Mouse (Mus musculus): Measurements from ENCODE around the gene Fut2. TPM values are rescaled to one million over a fixed set of nuclear protein-coding genes. Genes with fewer than 3 reads are reported as not detected.

The Fut2 gene
- polyA plus RNA-seq, 1 experiment from 2014 or later = 0.56 TPM

DNA sequence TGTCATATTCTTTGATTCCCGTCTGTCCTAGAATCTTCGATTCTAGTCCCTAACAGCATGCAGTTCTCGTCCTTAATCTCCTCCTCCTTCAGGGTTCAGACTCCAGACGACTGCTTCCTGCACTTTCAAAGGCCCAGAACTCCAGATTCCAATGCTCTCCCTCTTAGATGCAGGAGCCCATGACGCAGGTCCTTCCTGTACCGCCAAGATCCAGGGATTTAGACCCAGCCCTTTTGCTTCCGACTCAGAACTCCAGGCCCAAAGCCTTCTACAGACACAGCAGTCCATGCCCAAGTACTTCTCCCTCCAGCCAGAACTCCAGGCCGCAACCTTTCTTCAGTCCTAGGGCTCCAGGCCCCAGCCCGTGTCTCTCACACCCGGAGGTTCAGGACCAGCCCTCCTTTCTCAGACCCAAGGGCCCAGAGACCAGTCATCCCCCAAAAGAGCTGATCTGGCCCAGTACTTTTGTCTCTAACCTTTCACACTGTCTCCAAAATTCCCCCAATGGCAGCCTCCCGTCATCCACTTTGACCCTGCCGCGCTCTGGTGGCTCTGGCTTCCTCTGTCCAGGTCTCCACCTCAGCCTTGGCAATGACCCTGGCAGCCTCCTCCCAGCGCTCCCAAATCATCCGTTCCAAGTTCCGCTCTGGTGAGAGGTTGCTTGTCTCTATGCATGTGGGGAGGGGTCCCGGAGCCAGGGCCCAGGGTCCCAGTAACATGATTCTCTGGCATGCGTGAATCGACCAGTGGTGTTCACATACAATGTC lies 25.8 kb downstream of the Fut2 start:
- H3K9me3 ChIP-seq (replicated peaks; ENCODE audit: control insufficient read depth, low read length) = no peaks in the 10 kb centered on the region
- H3K27me3 ChIP-seq (ENCODE audit: control insufficient read depth, insufficient read depth, low read length) = no peaks in the 10 kb centered on the region; the same call in 1 of the 2 replicates
- no peak overlapping the region; the same call in 1 of the 2 replicates for H3K4me2 ChIP-seq
- H3K9ac ChIP-seq (ENCODE audit: low read depth, low read length) = no peak overlapping the region
- no peak overlapping the region for H3K4me3 ChIP-seq (ENCODE audit: low read depth, low read length)
- no peak overlapping the region for H3K27ac ChIP-seq (ENCODE audit: low read depth, low read length)
- WGBS (ENCODE audit: insufficient replicate concordance) = 73% methylated on average over 19 of the region's 19 CpGs
- no peak for ATAC-seq (replicated peaks; ENCODE audit: insufficient number of reproducible peaks, low FRiP score, low TSS enrichment)
- H3K36me3 ChIP-seq (ENCODE audit: control insufficient read depth, insufficient read depth, low read length) = 0 out of 2 replicates have a peak, but pooled peaks cover 5% of the 10 kb centered on the region
- peaks cover 36% of the 10 kb centered on the region for H3K4me1 ChIP-seq (ENCODE audit: control insufficient read depth, insufficient read depth, low read length)

GRCm38 (mm10) chr7:45639561-45640027 lies 26.6 kb downstream of the Fut2 start, which contains the start of gene Mamstr:
Gene Mamstr (plus strand): TSS chr7:45639977.
- Histone ChIP-seq H3K4me1 (ENCODE audit: control insufficient read depth, insufficient read depth, low read length) (peaks cover 36% of the 10 kb centered on the region), H3K9me3 (replicated peaks; ENCODE audit: control insufficient read depth, low read length) (no peaks in the 10 kb centered on the region), H3K27ac (ENCODE audit: low read depth, low read length) (no peak within 1 kb of the TSS), H3K27me3 (ENCODE audit: control insufficient read depth, insufficient read depth, low read length) (no peaks in the 10 kb centered on the region), H3K9ac (ENCODE audit: low read depth, low read length) (0 out of 2 replicates have a peak within 1 kb of the TSS, but pooled peaks have one; percentile 43), H3K4me3 (ENCODE audit: low read depth, low read length) (no peak within 1 kb of the TSS), H3K36me3 (ENCODE audit: control insufficient read depth, insufficient read depth, low read length) (0 out of 2 replicates have a peak, but pooled peaks cover 5% of the 10 kb centered on the region), H3K4me2 (peak within 1 kb of the TSS; percentile 44)
- no peak for ATAC-seq (replicated peaks; ENCODE audit: insufficient number of reproducible peaks, low FRiP score, low TSS enrichment)
- 26% methylated on average over 19 of the region's 19 CpGs for WGBS (ENCODE audit: insufficient replicate concordance)

DNA sequence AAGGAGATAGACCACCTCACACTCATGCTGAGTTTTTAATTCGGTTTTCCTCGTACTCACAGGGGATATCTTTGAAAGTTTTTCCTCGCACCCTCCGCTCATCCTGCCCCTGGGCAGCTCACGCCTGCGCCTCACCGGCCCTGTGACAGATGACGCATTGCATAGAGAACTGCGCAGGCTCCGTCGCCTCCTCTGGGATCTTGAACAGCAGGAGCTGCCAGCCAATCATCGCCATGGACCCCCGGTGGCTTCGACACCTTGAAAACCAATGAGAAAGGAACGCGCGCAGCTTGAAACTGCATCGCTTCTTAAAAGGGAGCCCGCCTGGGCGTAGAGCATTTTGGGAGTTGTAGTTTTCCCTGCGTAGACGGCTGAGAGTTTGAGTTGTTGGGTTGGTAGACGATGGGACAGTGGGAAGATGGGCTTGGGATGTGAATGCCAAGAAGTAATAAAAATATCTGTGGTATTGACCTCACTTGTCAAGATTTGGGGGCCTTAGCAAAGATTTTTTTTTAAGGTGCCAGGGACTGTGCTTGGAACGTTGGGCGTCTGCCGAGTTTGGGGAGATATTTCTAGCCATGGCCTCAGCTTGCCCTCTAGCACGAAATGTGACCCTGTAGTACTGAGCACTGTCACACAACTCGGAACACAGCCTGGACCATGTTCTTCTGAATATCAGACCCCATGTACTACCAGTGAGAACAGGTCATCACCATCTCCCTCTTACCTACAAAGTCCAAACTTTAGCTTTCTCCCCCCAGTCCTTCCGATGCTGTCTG lies 27.4 kb downstream of the Fut2 start:
- Histone ChIP-seq H3K27me3 (ENCODE audit: control insufficient read depth, insufficient read depth, low read length) (no peaks in the 10 kb centered on the region), H3K4me2 (peak overlapping the region; percentile 44), H3K9ac (ENCODE audit: low read depth, low read length) (no peak overlapping the region), H3K9me3 (replicated peaks; ENCODE audit: control insufficient read depth, low read length) (no peaks in the 10 kb centered on the region), H3K4me1 (ENCODE audit: control insufficient read depth, insufficient read depth, low read length) (peaks cover 36% of the 10 kb centered on the region), H3K27ac (ENCODE audit: low read depth, low read length) (no peak overlapping the region), H3K4me3 (ENCODE audit: low read depth, low read length) (0 out of 2 replicates have a peak overlapping the region, but pooled peaks have one; percentile 22), H3K36me3 (ENCODE audit: control insufficient read depth, insufficient read depth, low read length) (0 out of 2 replicates have a peak, but pooled peaks cover 5% of the 10 kb centered on the region)
- WGBS (ENCODE audit: insufficient replicate concordance) = 29% methylated on average over 29 of the region's 29 CpGs
- peak; percentile 56 for ATAC-seq (replicated peaks; ENCODE audit: insufficient number of reproducible peaks, low FRiP score, low TSS enrichment)

DNA sequence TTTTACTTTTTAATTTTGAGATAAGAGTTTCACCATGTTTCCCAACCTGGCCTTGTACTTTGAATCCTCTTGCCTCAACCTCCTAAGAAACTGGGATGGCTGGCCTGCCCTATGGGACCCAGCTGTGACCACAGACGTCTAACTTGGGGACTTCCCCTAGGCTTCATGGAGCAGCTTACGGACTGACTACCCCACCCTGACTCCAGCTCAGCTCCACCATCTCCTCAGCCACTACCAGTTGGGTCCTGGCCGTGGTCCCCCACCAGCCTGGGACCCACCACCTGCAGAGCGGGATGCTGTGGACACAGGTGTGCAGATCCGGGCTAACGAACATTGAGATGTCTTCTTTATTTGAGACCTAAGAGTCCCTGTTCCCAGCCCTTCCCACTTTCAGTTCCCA lies 28.5 kb downstream of the Fut2 start:
- Histone ChIP-seq H3K4me3 (ENCODE audit: low read depth, low read length) (no peak overlapping the region), H3K4me1 (ENCODE audit: control insufficient read depth, insufficient read depth, low read length) (peaks cover 37% of the 10 kb centered on the region), H3K27ac (ENCODE audit: low read depth, low read length) (no peak overlapping the region)

DNA sequence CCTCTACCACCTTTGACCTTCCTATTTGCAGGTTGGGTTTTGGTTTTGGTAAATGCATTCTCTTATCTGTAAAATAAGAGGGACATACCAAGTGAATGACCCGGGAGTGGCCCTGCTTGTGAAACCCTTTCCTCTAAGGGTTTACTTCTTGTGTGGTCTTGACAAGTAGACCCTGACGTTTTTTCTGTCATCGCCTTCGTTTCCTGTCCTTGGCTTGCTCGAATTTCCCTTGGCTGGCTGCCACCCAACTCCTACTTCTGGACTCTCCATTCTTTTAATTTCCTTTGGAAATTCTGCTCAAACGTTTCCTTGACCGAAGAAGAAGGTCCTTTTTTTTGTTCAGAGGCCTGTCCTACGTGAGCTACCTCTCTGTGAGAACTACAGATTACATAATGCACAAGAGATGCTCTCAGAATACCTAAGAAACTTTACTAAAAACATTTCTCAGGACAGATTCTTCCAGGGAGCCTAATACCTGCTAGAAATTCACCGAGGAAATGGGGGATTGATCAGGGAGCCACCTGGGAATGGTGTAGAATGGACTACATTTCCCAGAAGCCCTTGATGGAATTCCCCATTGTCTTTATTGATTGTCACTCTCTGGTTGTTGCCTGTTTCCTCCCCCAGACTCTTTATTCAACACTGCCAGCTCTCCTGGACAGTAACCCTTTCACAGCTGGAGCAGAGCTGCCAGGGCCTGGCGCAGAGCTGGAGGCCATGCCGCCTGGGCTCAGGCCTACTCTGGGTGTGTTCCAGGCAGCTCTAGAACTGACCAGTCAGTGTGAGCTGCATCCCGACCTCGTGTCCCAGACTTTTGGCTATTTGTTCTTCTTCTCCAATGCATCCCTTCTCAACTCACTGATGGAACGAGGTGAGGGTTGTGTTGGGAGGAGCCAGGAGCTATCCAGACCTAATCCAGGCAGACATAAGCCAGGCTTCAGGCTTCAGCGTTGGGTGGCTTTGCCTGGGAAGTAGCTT lies 30.2 kb downstream of the Fut2 start:
- H3K9ac ChIP-seq (ENCODE audit: low read depth, low read length) = no peak overlapping the region

More for the DNA sequence above, 28.5 kb downstream of the Fut2 start:
- Histone ChIP-seq H3K9ac (ENCODE audit: low read depth, low read length) (no peak overlapping the region), H3K27me3 (ENCODE audit: control insufficient read depth, insufficient read depth, low read length) (no peaks in the 10 kb centered on the region), H3K9me3 (replicated peaks; ENCODE audit: control insufficient read depth, low read length) (no peaks in the 10 kb centered on the region), H3K4me2 (no peak overlapping the region; the same call in 1 of the 2 replicates), H3K36me3 (ENCODE audit: control insufficient read depth, insufficient read depth, low read length) (0 out of 2 replicates have a peak, but pooled peaks cover 5% of the 10 kb centered on the region)
- ATAC-seq (replicated peaks; ENCODE audit: insufficient number of reproducible peaks, low FRiP score, low TSS enrichment) = no peak
- 93% methylated on average over 6 of the region's 6 CpGs for WGBS (ENCODE audit: insufficient replicate concordance)

DNA sequence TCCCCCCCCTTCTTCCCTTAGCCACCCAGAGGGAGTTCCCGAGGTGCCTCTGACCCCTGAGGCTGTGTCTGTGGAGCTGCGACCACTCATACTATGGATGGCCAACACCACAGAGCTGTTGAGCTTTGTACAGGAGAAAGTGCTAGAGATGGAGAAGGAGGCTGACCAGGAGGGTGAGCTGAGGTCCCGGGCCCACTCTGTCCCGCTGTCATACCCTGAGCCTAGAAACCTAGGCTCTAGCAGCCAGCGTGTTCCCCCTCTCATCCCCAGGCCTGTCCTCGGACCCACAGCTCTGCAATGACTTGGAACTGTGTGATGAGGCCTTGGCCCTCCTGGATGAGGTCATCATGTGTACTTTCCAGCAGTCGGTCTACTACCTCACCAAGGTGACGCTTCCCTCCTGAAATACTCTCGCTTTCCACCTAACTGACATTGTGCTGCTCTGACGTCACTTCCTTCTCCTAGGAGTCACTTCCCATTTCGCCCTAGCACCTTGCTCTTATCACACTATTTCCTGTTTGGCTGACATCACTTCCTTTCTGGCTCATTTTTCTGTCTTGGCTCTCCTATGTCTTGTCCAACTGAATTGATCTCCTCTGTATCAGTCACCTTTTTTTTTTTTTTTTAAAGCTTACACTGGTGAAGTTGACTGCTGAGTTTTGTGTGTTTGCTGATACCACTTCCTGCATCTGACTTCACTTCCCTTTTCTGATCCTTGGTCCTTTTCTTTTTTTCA lies 31.1 kb downstream of the Fut2 start:
- H3K36me3 ChIP-seq (ENCODE audit: control insufficient read depth, insufficient read depth, low read length) = 0 out of 2 replicates have a peak, but pooled peaks cover 5% of the 10 kb centered on the region
- no peak overlapping the region for H3K9ac ChIP-seq (ENCODE audit: low read depth, low read length)
- no peak overlapping the region for H3K4me2 ChIP-seq
- no peak overlapping the region for H3K4me3 ChIP-seq (ENCODE audit: low read depth, low read length)
- WGBS (ENCODE audit: insufficient replicate concordance) = 77% methylated on average over 11 of the region's 11 CpGs
- peaks cover 23% of the 10 kb centered on the region for H3K4me1 ChIP-seq (ENCODE audit: control insufficient read depth, insufficient read depth, low read length)
- 0 out of 2 replicates have a peak, but pooled peaks cover 1% of the 10 kb centered on the region for H3K27me3 ChIP-seq (ENCODE audit: control insufficient read depth, insufficient read depth, low read length)
- peak overlapping the region; percentile 57 for H3K27ac ChIP-seq (ENCODE audit: low read depth, low read length)
- peak; percentile 10; the same call in 1 of the 2 replicates for ATAC-seq (replicated peaks; ENCODE audit: insufficient number of reproducible peaks, low FRiP score, low TSS enrichment)
- H3K9me3 ChIP-seq (replicated peaks; ENCODE audit: control insufficient read depth, low read length) = no peaks in the 10 kb centered on the region

More for the DNA sequence above, 30.2 kb downstream of the Fut2 start:
- Histone ChIP-seq H3K9me3 (replicated peaks; ENCODE audit: control insufficient read depth, low read length) (no peaks in the 10 kb centered on the region), H3K36me3 (ENCODE audit: control insufficient read depth, insufficient read depth, low read length) (0 out of 2 replicates have a peak, but pooled peaks cover 5% of the 10 kb centered on the region), H3K4me1 (ENCODE audit: control insufficient read depth, insufficient read depth, low read length) (peaks cover 26% of the 10 kb centered on the region), H3K4me3 (ENCODE audit: low read depth, low read length) (no peak overlapping the region), H3K4me2 (no peak overlapping the region; the same call in 1 of the 2 replicates), H3K27ac (ENCODE audit: low read depth, low read length) (peak overlapping the region; percentile 55), H3K27me3 (ENCODE audit: control insufficient read depth, insufficient read depth, low read length) (no peaks in the 10 kb centered on the region)
- 64% methylated on average over 15 of the region's 15 CpGs for WGBS (ENCODE audit: insufficient replicate concordance)
- ATAC-seq (replicated peaks; ENCODE audit: insufficient number of reproducible peaks, low FRiP score, low TSS enrichment) = no peak; the same call in 1 of the 2 replicates

GRCm38 (mm10) chr7:45632499-45632898 lies 33.7 kb downstream of the Fut2 start:
- peaks cover 11% of the 10 kb centered on the region for H3K27me3 ChIP-seq (ENCODE audit: control insufficient read depth, insufficient read depth, low read length)

More at GRCm38 (mm10) chr7:45632499-45632898, 33.7 kb downstream of the Fut2 start:
- ATAC-seq (replicated peaks; ENCODE audit: insufficient number of reproducible peaks, low FRiP score, low TSS enrichment) = no peak
- Histone ChIP-seq H3K27ac (ENCODE audit: low read depth, low read length) (no peak overlapping the region), H3K4me2 (peak overlapping the region; percentile 57), H3K9ac (ENCODE audit: low read depth, low read length) (peak overlapping the region; percentile 56; the same call in 1 of the 2 replicates), H3K36me3 (ENCODE audit: control insufficient read depth, insufficient read depth, low read length) (0 out of 2 replicates have a peak, but pooled peaks cover 5% of the 10 kb centered on the region), H3K9me3 (replicated peaks; ENCODE audit: control insufficient read depth, low read length) (no peaks in the 10 kb centered on the region), H3K4me1 (ENCODE audit: control insufficient read depth, insufficient read depth, low read length) (peaks cover 24% of the 10 kb centered on the region), H3K4me3 (ENCODE audit: low read depth, low read length) (peak overlapping the region; percentile 28)
- 26% methylated on average over 29 of the region's 35 CpGs for WGBS (ENCODE audit: insufficient replicate concordance)

Measured in heart, embryonic 11.5 days (tissue).